Mouse (Mus musculus): Measurements from ENCODE around the gene Ank. TPM values are rescaled to one million over a fixed set of nuclear protein-coding genes. Genes with fewer than 3 reads are reported as not detected.
"Not testable (repeated sequence)": the region's sequence is repeated elsewhere in the genome, so short reads cannot be mapped to it uniquely, and the experiment has no call there.

The Ank gene
- polyA plus RNA-seq, 1 experiment from 2014 or later, result 23.3 TPM

DNA sequence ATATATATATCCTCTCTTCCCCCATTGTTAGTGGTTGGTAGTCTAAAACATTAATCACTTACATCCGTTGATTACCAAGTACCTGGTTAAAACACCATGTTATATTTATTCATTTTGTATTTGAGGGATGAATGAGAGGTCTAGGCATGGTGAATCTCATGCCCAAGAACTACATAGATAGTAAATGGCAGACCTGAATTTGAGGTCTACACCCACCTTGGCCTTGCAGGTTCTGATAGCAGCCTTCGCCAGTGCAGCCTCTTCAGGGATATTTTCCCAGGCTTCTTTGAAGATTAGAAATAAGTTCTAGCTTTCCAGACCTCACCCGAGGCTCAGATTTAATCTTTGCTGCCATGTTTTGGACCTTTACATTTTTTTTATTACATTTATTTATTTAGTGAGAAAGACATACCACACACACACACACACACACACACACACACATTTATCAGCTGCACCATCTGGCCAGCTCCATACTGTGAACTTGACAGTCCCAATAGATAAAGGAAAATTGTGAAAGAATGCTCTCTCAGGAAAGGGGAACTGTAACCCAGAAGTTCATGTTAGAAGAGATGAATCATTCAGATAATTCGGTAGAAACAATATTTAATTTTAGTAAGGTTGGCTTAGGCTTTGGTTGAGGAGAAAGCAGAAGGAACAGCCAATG is 2.5 kb downstream of the Ank start:
- Histone ChIP-seq H3K9me3 (replicated peaks) (no peaks in the 10 kb centered on the region), H3K27me3 (no peaks in the 10 kb centered on the region), H3K27ac (replicated peaks) (no peak overlapping the region), H3K9ac (no peak overlapping the region), H3K4me2 (replicated peaks) (no peak overlapping the region), H3K36me3 (no peaks in the 10 kb centered on the region), H3K4me3 (replicated peaks) (no peak overlapping the region), H3K4me1 (peaks cover 15% of the 10 kb centered on the region; the same call in 1 of the 2 replicates)
- no peak for ATAC-seq (ENCODE audit: insufficient number of reproducible peaks, low FRiP score, low TSS enrichment, low read depth)
- 71% methylated on average over 4 of the region's 4 CpGs for WGBS

DNA sequence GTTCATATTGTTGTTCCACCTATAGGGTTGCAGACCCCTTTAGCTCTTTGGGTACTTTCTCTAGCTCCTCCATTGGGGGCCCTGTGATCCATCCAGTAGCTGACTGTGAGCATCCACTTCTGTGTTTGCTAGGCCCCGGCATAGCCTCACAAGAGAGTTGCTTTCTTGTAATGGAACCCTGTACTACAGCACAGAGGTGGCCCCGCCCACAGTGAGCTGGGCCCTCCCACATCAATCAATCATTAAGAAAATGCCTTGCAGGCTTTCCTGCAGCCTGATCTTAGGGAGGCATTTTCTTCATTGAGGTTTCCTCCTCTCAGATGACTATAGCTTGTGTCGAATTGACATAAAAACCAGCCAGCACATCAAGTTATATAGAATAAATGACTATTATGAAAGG is 3.9 kb downstream of the Ank start:
- H3K9me3 ChIP-seq (replicated peaks); ATAC-seq (ENCODE audit: insufficient number of reproducible peaks, low FRiP score, low TSS enrichment, low read depth); H3K4me3 ChIP-seq (replicated peaks); H3K36me3 ChIP-seq; H3K27me3 ChIP-seq; H3K9ac ChIP-seq; H3K4me2 ChIP-seq (replicated peaks); H3K27ac ChIP-seq (replicated peaks): not testable (repeated sequence)
- peaks cover 13% of the 10 kb centered on the region; the same call in 1 of the 2 replicates for H3K4me1 ChIP-seq
- 54% methylated on average over 3 of the region's 3 CpGs for WGBS

DNA sequence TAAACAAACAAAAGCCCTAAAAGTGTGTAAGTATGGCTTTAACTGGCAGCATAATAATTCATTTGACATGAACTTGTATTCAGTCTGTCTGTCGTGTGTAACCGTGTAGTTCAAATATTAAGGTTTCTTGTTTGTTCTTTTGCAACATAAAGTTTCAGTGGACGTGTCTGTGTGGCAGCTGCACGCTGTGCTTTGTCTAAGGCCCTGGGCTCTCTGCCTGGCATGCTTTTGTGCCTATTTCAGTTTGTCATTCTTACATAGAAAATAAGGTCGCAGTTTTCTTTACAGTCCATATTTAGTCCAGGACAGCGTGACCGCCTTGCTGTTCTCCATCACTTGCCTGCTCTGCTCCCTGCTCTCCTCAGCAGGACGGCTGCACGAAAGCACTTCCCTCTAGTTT is 5.8 kb downstream of the Ank start:
- H3K27me3 ChIP-seq, result no peaks in the 10 kb centered on the region
- 70% methylated on average over 9 of the region's 9 CpGs for WGBS
- no peak overlapping the region for H3K4me3 ChIP-seq (replicated peaks)
- no peak overlapping the region for H3K27ac ChIP-seq (replicated peaks)
- H3K9ac ChIP-seq, result no peak overlapping the region
- ATAC-seq (ENCODE audit: insufficient number of reproducible peaks, low FRiP score, low TSS enrichment, low read depth), result no peak
- no peaks in the 10 kb centered on the region for H3K36me3 ChIP-seq
- no peak overlapping the region for H3K4me2 ChIP-seq (replicated peaks)
- peaks cover 6% of the 10 kb centered on the region; the same call in 1 of the 2 replicates for H3K4me1 ChIP-seq
- H3K9me3 ChIP-seq (replicated peaks), result no peaks in the 10 kb centered on the region

DNA sequence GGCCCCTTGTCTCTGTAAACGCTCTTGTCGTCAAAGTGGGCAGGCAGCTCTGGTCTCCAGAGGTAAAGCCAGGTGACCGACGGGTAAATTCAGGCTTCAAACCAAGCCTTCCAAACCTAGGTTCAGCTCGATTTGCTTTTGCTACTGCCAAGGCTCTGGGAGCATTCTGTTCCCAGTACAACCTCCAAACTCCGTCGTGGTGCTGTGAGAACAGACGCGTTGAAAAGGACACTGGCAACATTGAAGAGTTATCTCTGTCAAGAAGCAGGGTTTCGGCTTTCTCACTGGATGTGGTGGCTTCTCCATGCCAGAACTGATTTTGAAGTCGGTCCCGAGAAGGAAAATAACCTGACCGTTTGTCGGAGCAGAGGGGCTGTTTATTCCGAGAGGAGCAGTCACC is 9.5 kb downstream of the Ank start:
- no peak overlapping the region for H3K9ac ChIP-seq
- no peaks in the 10 kb centered on the region for H3K4me1 ChIP-seq
- no peak for ATAC-seq (ENCODE audit: insufficient number of reproducible peaks, low FRiP score, low TSS enrichment, low read depth)
- no peaks in the 10 kb centered on the region for H3K27me3 ChIP-seq
- WGBS, result 70% methylated on average over 15 of the region's 15 CpGs
- no peak overlapping the region for H3K27ac ChIP-seq (replicated peaks)
- H3K9me3 ChIP-seq (replicated peaks), result no peaks in the 10 kb centered on the region
- no peak overlapping the region for H3K4me3 ChIP-seq (replicated peaks)
- no peaks in the 10 kb centered on the region for H3K36me3 ChIP-seq
- H3K4me2 ChIP-seq (replicated peaks), result no peak overlapping the region

DNA sequence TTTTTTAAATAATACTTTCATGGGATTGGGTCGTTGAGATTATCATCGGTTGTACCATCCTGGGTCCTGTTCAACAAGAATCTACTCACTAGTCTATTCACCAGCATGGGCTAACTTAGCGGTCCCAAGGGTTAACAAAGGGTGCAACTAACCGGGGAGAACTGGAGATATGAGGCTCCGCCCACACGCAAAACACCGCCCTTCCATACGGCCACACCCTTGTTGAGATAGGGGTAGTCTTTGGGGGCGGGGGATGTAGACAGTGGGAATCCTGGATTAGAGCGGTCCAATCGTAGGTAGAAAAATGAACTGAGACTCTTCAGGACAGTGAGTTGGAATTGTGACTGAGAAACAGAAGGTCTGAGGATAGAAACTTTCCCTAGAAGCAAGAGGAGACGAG is 10.2 kb downstream of the Ank start:
- Histone ChIP-seq H3K4me2 (replicated peaks) (no peak overlapping the region), H3K9me3 (replicated peaks) (no peaks in the 10 kb centered on the region), H3K9ac (no peak overlapping the region), H3K4me3 (replicated peaks) (no peak overlapping the region), H3K36me3 (no peaks in the 10 kb centered on the region), H3K27me3 (no peaks in the 10 kb centered on the region), H3K4me1 (no peaks in the 10 kb centered on the region), H3K27ac (replicated peaks) (0 out of 2 replicates have a peak overlapping the region, but pooled peaks have one; percentile 39)
- 82% methylated on average over 12 of the region's 12 CpGs for WGBS
- ATAC-seq (ENCODE audit: insufficient number of reproducible peaks, low FRiP score, low TSS enrichment, low read depth), result no peak

DNA sequence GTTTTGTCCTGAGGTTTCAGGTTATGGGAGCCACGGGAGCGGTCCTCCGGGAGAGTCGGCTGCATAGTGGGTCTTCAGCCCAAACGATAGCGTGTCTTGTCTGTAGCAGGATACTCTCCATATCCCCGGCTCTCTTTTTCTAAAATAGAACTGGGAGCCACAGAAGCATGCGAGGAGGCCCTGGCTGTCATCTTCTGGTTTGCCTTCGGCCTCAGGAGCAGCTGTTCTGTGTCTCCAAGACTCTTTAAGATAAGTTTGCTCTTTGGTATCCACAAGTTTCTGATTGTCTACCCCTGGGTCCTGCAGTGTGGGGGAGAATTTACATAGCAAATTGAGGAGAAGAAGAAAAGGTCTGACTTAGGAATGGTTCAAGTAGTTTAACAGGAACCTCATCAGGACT is 10.7 kb downstream of the Ank start:
- peak overlapping the region; percentile 39; the same call in 1 of the 2 replicates for H3K27ac ChIP-seq (replicated peaks)
- H3K36me3 ChIP-seq, result no peaks in the 10 kb centered on the region
- H3K9me3 ChIP-seq (replicated peaks), result no peaks in the 10 kb centered on the region
- H3K4me1 ChIP-seq, result no peaks in the 10 kb centered on the region
- WGBS, result 89% methylated on average over 9 of the region's 9 CpGs
- no peak for ATAC-seq (ENCODE audit: insufficient number of reproducible peaks, low FRiP score, low TSS enrichment, low read depth)
- H3K4me3 ChIP-seq (replicated peaks), result no peak overlapping the region
- H3K9ac ChIP-seq, result no peak overlapping the region
- H3K27me3 ChIP-seq, result no peaks in the 10 kb centered on the region
- H3K4me2 ChIP-seq (replicated peaks), result no peak overlapping the region

DNA sequence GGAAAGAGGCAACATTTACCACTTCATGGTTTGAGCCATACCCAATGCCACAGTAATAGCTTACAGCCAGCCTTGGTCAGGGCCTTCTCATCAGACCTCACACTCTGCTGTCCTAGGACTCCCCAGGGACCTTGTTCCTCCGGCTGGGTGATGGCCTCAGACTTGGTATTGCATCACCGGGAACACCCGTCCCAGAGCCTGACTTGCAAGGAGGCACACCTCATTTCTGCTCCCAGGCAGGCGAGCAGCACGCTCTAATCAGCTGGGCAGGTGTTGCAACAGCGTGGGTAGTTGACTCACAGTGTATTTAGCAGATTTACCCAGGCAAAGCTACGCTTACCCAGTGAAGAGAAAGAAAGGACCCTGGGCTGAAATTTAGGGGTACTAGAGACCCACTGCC is 11.2 kb downstream of the Ank start:
- no peaks in the 10 kb centered on the region for H3K36me3 ChIP-seq
- no peak overlapping the region for H3K4me3 ChIP-seq (replicated peaks)
- H3K27ac ChIP-seq (replicated peaks), result peak overlapping the region; percentile 39; the same call in 1 of the 2 replicates
- H3K9ac ChIP-seq, result no peak overlapping the region
- WGBS, result 70% methylated on average over 7 of the region's 7 CpGs
- H3K4me1 ChIP-seq, result no peaks in the 10 kb centered on the region
- no peaks in the 10 kb centered on the region for H3K27me3 ChIP-seq
- 0 out of 2 replicates have a peak, but pooled peaks have one; percentile 32 for ATAC-seq (ENCODE audit: insufficient number of reproducible peaks, low FRiP score, low TSS enrichment, low read depth)
- no peaks in the 10 kb centered on the region for H3K9me3 ChIP-seq (replicated peaks)
- no peak overlapping the region for H3K4me2 ChIP-seq (replicated peaks)

DNA sequence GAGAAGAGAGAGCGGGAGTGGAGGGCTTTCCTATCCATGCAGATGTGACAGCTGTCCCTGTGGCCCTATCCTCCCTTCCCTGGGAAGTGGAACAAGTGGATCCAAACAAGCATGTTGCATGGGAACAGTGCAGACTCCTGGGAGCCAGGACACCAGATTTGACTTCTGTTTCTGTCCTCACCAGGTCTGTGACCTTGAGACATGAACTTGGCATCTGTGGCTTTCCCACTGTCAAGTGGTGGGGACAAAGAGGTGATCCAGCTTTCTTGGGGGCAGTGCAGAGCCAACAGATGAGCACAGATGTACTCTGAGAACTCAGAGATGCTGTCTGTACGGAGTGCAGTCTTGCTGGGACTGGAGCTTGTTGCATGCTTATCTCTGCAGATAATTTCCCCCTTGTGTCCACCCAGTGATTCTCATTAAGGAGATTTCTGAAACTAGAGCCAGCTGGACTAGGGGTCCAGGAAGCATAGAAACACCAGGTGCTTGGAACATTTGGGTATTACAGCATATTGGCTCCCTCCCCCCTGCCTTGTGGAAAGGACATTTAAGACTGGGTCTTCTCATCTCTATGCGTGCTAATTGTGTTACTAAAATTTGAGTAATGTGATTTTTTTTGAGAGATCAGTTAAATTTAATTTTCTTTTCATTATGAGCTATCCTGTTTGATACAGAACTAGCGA is 14.0 kb downstream of the Ank start:
- no peak for ATAC-seq (ENCODE audit: insufficient number of reproducible peaks, low FRiP score, low TSS enrichment, low read depth)
- Histone ChIP-seq H3K4me2 (replicated peaks) (no peak overlapping the region), H3K4me3 (replicated peaks) (no peak overlapping the region), H3K27me3 (no peaks in the 10 kb centered on the region), H3K9me3 (replicated peaks) (no peaks in the 10 kb centered on the region), H3K4me1 (peaks cover 4% of the 10 kb centered on the region), H3K36me3 (no peaks in the 10 kb centered on the region), H3K9ac (no peak overlapping the region), H3K27ac (replicated peaks) (no peak overlapping the region)
- 72% methylated on average over 4 of the region's 4 CpGs for WGBS

DNA sequence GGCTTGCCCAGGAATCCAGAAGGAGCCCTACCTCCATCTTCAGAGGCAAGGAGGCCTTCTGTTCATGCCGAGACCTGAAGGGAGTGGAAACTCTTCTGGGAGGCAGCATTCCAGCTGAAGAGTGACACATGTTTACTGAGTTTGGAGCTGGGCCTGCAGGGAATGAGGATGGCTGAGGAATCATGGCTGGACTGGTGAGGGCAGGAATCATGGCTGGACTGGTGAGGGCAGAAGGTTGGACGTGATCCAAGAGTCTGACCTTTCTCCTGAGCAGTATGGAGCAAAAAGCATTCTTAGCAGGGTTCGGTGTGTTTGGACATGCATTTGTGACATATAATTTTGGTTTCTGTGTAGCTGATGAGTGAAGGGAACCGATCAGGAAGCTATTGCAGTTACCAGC is 15.5 kb downstream of the Ank start:
- WGBS, result 64% methylated on average over 4 of the region's 4 CpGs
- Histone ChIP-seq H3K4me2 (replicated peaks) (no peak overlapping the region), H3K36me3 (no peaks in the 10 kb centered on the region), H3K4me1 (peaks cover 18% of the 10 kb centered on the region), H3K4me3 (replicated peaks) (no peak overlapping the region), H3K9ac (no peak overlapping the region), H3K27ac (replicated peaks) (no peak overlapping the region), H3K27me3 (no peaks in the 10 kb centered on the region), H3K9me3 (replicated peaks) (no peaks in the 10 kb centered on the region)
- ATAC-seq (ENCODE audit: insufficient number of reproducible peaks, low FRiP score, low TSS enrichment, low read depth), result no peak

DNA sequence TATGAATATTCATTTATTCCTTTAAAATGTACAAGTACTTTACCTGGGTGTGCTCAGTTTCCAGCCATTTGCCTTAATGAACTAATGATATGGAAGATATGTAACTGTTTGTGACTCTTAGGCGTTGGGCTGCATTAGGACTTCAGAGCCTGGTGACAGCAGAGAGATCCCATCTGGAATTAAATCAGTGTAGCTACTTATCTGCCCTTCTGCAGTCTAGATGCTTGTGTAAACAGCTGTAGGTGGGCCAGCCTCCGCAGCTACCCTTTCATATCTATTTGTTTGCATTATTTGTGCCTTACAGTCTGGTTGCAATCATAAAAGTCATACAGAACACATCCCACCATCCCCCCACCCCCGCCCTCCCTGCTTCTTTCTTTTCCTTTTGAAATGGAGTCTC is 16.7 kb downstream of the Ank start:
- WGBS, result 57% methylated on average over 3 of the region's 3 CpGs
- H3K9me3 ChIP-seq (replicated peaks), result no peaks in the 10 kb centered on the region
- no peaks in the 10 kb centered on the region for H3K36me3 ChIP-seq
- H3K4me2 ChIP-seq (replicated peaks), result no peak overlapping the region
- H3K4me1 ChIP-seq, result peaks cover 29% of the 10 kb centered on the region
- H3K4me3 ChIP-seq (replicated peaks), result no peak overlapping the region
- H3K27ac ChIP-seq (replicated peaks), result no peak overlapping the region
- no peak overlapping the region for H3K9ac ChIP-seq
- no peak for ATAC-seq (ENCODE audit: insufficient number of reproducible peaks, low FRiP score, low TSS enrichment, low read depth)
- H3K27me3 ChIP-seq, result no peaks in the 10 kb centered on the region

DNA sequence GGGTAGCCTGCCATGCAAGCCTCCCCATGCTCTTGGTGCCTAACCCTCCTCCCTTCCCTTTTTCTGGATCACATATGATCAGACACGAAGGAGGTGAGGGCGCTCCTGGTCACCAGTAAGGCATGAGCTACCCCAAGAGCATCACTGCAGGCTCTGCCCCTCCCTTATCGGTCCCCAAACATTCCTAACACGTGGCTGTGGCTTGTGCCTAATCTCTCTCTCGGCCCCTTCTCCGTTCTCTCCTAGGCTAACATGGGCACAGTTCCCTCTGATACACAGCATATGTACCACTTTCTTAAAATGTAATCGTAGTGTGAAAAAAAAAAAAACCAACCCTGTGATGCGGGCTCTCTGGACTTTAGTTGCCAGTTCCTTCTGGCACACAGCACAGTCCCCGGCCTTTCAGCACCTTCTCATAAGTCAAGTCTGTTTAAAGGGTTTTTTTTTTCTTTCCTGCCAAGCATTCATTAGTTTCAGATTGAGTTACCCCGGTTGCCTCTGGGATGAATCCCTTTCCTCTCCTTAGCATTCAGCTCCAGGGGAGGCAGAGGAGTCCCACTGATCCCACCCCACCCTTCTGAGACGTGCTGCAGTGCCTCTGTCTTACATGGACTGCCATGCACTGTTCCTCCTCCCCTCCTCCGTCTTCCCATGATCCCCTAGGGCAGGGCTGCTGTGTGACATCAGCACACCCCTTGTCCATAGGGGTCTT is 19.2 kb downstream of the Ank start:
- 16% methylated on average over 12 of the region's 12 CpGs for WGBS
- Histone ChIP-seq H3K9ac (no peak overlapping the region), H3K27me3 (no peaks in the 10 kb centered on the region), H3K36me3 (no peaks in the 10 kb centered on the region), H3K4me2 (replicated peaks) (peak overlapping the region; percentile 37), H3K27ac (replicated peaks) (peak overlapping the region; percentile 61), H3K4me1 (peaks cover 43% of the 10 kb centered on the region), H3K4me3 (replicated peaks) (peak overlapping the region; percentile 2; the same call in 1 of the 2 replicates), H3K9me3 (replicated peaks) (no peaks in the 10 kb centered on the region)
- peak; percentile 42 for ATAC-seq (ENCODE audit: insufficient number of reproducible peaks, low FRiP score, low TSS enrichment, low read depth)
